Mouse (Mus musculus) left cerebral cortex, adult 9 months (tissue): ENCODE measurements around the gene Fstl3.

Source experiments
- DNase-seq, 2 experiments: peaks; one replicate each; pipeline ENCODE4 v3.0.0; 2022; ENCODE audit warnings: low spot score in 2 of 2

The Fstl3 gene

DNA sequence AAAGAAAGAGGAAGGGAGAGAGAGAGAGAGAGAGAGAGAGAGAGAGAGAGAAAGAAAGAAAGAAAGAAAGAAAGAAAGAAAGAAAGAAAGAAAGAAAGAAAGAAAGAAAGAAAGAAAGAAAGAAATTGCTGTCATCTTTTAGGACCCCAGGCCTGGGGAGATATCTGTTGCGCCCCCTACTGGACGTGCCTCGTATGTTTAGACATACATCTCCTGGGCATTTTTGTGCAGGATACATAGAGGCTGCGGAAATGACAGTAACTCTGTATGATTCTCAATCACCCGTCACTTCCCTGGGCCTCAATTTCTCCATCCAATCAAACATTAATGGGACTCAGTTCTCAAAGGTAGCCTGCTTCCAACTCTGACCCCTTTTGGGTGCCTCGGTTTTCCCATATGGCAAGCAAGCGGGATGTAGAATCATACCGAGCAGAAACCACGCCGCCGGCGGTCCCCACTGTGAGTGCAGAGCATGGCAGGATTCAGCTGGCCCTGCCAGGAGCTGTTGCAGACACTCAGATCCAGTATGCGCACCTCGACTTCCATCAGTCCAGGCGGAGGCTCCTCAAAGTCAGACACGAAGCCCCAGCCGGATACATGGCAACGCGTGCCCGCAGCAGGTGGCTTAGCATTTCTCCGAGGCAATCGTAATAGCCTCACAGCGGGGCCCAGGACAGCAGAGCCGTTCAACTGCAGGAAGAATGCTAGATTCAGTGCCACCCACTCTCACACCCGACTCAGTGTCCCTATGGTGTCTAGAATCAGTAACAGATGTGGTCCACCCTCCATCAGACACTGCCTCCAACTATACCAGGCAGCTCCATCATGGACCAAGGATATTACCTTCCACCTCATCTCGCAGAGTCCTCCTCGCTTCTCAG lies 7.1 kb downstream of the Fstl3 start:
- DNase-seq = peak in 1 of 2 experiments; percentile 39

DNA sequence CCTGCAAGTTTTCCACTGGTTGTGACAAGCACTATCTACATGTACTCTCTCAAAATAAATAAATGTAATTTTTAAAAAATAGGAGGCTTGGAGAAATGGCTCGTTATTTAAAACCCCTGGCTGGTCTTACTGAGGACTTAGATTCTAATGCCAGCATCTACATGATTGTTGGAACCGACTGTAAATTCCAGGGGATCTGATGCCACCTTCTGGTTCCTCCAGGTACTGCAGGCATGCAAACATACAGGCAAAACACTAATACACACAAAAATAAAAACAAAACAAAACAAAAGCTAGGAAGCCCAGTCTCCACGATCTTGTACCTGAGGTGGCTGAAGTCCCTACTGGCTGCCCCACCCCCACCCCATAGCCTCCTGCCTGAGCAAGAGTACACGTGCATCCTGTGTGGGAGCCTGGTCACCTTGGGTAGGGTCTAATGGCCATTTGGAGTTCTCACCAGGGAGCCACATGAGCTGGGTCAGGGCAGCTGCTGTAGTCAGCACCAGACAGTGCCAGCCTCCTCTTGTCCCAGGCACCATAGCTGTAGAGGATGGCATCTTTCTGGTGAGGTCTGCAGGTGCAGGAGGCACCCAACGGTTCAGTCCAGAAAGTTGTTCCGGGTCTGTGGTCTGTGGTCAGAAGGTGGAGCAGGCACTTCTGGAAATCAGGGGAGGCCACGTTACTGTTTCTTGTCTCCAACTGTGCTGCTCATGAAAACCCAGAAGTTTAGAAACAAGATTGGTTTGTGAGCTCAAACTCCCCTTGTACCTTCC lies 11.5 kb downstream of the Fstl3 start:
- peak in 1 of 2 experiments; percentile 75 for DNase-seq

DNA sequence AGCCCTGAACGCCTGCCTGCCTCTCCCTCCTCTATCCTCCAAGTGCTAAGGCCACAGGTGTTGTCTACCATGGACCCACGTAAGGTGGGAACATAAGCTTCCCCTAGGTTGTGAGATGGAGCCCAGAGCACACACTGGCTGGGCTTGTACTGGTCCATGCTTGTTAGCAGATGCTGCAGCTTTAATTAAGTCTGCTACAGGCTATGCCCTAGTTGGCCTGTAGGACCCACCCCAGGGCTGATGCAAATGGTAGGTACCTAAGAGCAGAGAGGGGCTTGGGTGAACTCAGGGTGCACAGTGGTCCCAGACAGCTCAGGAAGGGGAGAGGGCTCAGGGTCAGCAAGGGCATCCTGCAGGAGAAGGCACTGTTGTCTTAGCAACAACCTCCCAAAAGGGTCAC lies 12.5 kb downstream of the Fstl3 start:
- no peak for DNase-seq

DNA sequence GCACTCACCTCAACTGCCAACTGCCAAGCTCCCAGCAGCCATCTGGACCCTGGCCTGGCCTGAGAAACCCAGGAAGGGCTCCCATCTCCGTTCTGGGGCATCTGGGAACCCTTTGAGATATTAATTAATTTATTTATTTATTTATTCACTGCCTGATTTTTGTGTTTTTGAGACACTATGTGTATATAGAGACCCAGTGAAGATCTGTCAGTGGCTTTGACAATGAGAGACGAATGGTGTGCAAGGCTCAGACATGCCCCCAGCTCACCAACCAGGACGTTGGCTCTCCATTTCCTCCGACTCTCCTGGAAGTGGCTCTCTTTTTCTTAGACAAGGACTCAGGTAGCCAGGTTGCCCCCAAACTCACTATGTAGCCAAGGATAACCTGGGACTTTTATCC lies 13.8 kb downstream of the Fstl3 start, which contains the start of gene Prss57:
Prss57 (minus strand) TSS at position 101 of the 400 bp plus-strand sequence.
- no peak for DNase-seq

DNA sequence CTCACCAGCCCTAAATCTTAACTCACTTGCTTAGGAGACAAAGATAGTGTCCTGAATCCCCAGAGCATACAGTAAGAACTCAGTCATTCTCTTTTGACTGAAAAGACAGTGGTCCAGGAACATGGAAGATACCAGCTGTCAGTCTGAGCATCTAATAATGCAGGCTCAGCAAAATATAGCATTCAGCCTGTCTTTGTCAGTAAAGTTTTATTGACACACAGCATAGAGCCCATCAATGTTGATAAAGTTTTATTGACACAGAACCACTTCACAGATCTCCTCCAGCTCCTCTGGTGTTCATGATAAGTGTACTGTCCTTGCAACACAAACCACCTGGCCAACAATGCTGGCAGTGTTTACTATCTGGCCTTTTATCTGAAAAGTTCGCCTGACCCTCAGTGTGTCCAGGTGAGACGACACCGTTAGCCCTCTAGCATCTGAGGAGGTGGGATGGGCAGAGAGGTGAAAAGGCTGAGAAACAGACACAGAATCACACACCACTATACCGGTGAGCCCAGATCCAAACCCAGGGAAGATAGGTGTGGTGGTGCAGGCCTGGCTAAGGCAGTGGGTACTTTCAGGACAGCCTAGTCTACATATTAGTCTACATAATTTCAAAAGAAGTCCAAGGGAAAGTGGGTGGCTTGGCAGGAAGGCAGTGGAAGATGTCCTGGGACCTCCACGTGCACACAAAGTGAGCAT lies 15.4 kb downstream of the Fstl3 start:
- DNase-seq = no peak

DNA sequence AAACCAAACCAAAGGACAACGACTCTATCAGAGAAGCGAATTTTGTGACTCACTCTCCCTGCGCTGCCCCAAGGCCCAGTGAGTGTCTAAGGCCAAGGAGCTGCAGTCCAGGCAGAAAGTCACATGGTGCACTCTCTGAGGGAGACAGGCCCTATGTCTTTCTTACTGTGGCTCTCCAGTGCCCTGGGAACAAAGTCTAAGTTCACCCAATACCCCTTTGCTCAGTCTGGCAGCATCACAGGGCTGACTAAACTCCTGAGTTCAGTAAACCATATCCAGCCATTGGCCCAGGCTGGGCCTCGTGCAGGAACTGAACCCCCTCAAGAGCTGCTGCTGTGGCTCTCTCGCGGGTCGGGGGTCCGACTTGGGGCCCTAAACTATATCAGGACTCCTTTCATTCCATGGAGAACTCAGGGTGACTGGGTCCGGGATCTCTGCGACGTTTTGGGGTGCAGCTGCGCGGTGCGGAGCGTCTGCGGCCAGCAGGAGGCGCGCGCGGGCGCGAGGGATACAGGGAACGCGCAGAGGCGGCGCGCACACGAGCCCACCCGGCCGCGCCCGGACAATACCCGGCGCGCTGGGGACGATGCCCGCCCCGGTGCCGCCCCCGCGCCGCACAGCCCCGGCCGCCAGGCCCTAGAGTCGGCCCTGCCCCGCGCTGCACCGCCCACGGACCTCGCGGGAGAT lies 16.1 kb downstream of the Fstl3 start, which contains the start of gene Palm:
Palm (plus strand) TSS at position 522 of the 687 bp plus-strand sequence.
- DNase-seq = peak in 1 of 2 experiments; percentile 86

DNA sequence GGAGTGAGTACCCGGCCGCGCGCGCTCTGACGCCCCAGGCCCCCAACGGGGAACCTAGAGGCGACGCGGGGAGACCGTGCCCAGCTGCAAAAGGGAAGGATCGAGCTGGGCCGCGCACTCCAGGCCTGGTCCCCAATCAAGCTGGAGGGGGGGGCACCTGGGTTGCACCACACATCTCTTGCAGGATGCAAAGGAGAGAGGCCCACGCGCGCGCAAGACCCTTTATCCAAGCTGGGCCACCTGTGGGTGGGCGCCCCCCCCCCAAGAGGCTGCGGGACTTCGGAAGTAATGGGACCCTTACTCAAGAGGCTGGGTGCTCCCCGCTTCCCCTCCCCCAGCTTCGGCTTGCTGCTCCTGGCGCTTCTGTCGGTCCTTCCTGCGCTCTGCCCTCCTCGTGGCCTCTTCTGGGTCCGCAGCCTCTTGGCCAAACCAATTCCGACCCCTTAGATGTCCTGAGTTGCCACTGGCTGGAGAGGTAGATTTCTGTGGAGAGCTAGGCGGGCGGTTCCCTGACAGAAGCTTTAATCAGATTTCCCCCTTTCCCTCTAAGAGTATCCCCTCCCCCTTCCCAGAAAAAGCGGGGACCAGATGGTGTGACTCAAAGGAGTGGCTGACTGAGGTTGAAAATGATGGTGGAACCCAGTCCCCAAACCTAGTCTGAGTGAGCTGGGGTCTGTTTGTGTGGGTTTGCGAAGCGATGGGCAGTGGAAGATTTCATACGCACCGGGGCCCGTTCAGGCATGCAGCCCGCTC lies 16.8 kb downstream of the Fstl3 start:
- DNase-seq = peak in 1 of 2 experiments; percentile 73

DNA sequence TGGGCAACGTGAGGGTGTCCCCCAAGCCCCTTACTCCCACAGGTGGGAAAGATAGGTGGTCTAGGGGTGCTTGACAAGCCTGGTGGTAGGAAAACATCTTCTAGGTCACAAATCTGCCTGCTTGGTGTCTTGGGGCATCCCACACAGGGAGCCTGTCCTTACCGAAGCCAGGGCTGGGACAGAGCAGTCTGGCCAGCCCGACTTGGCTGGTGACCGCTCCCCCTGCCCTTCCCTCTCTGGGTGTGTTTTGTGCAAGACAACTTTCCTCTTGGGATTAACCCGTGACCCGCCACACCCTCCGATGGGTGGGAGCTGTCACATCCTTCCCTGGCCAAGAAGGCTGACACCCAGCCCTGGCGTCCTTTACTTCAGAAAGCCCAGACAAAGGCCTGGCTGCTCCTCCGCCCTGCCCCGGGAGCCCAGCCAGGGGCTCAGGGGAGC lies 17.4 kb downstream of the Fstl3 start:
- no peak for DNase-seq

DNA sequence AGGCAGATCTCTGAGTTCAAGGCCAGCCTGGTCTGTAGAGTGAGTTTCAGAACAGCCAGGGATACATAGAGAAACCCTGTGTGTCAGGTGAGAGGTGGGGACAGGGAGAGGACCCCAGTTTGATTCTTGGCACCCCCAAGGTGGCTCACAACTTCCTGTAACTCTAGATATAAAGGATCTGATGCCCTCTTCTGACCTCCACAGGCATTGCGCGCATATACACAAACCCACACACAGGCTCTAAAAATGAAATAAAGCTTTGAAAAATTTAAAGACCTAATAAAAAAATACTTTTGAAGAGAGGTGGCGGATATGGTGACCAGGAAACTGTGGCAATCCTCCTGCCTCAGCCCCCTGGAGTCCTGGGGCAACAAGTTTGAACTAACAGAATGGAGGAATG lies 18.8 kb downstream of the Fstl3 start:
- no peak for DNase-seq

DNA sequence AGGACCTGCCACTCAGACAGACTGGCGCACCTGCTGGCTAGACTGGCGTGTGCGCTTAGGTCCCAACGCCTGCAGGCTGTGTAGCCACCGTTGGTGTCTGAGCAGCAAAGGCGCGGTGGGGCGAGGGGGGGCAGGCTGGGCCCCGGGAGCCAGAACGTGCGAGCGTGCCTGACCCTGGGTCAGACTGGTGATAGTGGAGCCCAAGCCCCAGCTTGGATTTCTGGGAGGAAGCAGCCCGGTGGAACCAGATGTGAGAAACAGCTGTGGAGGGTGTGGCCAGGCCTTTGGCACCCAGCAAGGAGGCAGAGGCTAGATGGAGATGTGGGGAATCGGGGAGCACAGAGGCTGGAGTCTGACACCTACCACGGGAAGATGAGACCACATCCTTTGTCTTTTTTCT lies 20.3 kb downstream of the Fstl3 start:
- no peak for DNase-seq

DNA sequence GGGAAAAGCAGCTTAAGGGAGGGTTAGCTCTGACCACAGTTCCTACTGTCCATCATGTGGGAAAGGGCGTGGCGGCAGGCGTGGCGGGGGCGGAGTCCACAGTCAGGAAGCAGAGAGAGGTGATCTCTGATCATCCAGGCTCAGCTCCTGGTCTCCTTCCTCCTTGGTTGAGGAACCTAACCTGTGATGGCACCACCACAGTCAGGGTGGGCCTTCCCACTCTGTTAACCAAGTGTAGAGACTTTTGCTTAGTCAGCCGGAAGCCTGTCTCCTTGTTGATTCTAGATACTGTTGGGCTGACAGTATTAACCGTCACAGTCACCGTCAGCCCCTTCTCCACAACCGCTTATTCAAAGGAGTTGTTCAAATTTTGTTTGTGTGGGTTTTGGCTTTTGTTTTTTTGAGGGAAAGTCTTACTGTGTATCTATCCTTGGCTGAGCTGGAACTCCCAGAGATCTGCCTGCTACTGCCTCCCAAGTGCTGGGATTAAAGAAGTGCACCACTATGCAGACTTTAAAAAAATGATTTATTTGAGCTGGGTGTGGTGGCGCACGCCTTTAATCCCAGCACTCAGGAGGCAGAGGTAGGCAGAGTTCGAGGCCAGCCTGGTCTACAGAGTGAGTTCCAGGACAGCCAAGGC lies 21.3 kb downstream of the Fstl3 start:
- DNase-seq = no peak

DNA sequence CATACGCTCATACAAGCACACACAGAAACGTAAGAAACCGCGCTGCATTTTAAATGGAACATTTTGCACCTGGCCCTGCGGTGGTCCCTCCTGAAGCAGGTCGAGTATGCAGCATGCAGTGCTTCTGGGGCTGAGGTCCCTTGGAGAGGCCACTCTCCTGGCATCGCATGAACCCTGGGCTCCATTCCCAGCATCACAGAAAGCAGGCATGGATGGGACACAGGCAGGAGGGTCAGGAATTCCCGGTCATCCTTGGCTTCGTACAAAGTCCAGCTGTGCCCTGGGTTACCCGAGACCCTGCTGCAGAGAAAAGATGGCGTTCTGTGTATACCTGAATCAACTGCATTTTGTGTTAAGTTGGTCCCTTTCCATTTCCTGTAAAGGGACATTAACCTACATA lies 23.4 kb downstream of the Fstl3 start:
- DNase-seq = no peak

DNA sequence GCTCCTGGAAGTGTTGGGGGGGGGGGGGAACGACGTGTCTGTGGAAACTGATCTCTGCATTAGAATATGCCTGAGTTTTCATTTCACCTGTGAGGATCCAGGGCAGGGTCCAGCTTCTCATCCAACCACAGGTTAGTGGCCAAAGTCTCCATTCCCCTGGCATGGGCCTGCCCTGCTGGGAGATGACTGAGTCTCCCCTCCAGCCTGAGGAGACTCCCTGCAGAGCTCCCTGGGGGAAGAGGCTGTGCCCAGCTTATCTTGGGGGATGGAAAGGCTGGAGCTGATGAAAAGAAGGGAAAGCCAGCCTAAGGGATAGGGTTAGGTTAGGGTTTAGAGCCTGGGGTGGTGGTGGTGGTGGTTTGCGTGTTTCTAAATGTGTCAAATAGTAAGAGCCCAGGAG lies 24.8 kb downstream of the Fstl3 start:
- DNase-seq = no peak

DNA sequence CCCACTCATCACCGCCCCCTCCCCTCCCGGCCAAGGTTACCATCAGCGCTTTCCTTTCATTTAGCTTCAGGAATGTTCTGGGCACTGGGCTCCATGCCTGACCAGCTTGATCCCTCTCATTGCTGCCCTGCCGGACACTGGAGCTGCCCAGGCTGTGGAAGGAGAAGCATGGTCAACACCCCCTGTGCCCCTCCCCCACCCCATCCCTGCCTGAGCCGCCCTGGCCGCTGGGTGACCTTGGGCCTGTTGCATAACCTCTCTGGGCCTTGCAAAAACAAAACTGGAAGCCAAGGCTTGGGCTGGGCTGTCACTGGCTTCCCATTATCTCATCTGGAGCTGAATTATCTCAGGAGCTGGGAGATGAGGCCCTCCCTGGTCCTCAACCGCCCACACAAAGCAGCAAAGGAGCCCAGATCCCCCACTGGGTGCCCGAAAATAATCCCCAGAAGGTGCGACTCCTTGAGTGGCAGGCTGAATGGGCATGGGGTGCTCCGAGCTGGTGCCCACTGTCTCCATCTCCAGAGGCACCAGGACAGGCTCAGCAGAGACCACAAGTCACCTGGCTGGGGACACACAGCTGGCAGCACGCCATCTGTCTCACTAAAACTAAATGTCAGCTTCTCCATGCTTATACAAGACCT lies 25.4 kb downstream of the Fstl3 start:
- DNase-seq = peak in 1 of 2 experiments; percentile 61

DNA sequence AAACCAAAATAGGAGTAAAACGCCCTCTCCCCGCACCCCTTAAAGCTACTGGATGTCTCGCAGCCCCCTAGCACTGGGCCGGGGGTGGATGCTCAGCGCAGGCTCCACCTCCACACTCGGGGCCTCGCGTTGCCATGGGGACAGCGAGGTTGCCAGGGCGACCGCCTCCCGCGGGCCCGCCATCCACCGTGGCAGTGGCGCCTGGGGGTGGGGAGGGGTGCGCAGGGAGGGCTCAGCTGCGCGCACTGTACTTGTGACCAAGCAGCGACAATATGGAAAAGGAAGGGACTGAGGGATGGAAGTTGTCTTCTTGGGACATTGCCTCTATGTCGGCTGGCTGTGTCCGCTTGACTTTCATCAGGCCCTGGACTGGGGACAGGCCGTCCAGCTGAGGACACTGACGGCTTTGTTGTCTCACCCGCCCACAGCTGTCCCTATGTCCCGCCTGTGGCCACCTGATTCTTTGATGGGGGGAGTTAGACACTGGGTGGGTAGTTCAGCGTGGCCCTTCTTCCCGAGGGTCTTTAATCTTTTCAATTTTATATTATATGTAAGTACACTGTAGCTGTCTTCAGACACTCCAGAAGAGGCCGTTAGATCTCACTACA lies 26.7 kb downstream of the Fstl3 start:
- DNase-seq = peak in 1 of 2 experiments; percentile 93

DNA sequence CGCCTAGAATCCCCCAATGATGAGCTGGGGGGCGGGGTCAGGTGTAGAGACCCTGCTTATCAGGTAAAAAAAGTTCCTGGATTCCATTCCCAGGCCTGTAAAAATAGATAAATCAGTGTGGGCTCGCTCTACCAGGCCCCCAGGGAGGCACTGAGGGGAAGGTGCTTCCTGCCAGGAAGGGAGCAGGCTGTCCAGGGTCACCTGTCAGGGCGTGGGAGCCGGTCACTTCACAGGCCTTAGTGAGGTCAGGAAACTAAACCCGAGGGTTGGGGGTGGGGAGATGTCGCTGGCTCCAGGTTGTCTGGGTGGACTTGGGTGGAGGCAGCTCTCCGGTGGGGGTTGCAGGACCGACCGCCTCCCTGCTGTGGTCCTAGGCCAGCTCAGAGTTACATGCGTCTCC lies 28.6 kb downstream of the Fstl3 start:
- DNase-seq = no peak

DNA sequence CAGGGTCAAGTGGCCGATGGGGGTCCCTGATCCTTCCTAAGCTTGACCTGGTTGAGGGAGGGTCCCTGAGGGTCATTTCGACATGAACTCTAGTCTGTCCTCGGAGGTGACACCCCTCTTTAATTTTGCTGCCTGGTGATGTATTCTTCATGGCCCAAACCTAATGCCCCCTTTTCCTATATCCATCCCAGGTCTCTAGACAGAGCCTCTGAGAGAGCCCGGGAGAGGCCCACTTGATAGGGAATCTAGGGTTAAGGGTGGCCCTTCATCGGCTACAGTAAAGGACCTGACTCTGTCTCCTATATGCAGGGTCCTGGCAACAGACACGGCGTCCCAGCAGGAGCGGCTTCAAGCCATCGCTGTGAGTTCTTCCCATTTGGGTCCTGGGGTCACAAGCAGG lies 29.3 kb downstream of the Fstl3 start:
- DNase-seq = no peak

DNA sequence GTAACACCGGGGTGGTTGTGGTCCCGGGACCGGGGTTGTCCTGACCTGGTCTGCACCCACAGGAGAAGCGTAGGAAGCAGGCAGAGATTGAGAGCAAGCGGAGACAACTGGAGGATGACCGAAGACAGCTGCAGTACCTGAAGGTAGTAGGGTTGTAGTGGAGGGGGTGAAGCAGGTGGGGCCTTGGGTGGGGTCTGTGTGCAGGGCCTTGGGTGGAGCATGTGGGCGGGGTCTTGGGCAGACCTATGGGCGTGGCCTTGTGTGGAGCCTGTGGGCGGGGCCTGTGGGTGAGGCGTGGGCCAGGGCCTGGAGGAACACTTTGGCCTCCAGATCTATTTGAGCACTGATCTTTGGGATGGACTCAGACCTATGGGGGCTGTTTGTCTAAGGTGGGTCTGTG lies 29.9 kb downstream of the Fstl3 start:
- DNase-seq = no peak

DNA sequence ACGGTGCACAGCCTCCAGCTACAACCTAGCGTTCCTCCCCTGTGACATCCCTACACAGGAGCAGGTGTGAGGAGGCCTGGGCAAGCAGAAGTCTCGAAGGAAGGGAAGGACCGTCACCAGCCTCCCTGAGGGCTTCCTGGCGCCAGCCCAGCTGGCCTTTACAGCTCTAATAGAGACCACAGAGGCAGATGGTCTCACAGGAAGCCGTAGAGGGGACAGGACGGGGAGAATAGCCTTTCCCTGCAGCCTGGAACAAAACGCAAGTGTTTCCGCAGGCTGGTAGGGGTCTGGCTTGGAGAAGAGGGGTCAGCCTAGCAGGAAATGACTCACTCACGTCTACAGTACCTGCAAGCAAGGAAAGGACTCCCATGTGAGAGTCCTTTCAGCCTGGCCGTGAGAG lies 30.8 kb downstream of the Fstl3 start:
- no peak for DNase-seq
